Mouse (Mus musculus): Measurements from ENCODE around the gene Gm3127. TPM values are rescaled to one million over a fixed set of nuclear protein-coding genes. Genes with fewer than 3 reads are reported as not detected.
"Not testable (repeated sequence)": the region's sequence is repeated elsewhere in the genome, so short reads cannot be mapped to it uniquely, and the experiment has no call there.

The Gm3127 gene
- not detected for total RNA-seq (2021)

DNA sequence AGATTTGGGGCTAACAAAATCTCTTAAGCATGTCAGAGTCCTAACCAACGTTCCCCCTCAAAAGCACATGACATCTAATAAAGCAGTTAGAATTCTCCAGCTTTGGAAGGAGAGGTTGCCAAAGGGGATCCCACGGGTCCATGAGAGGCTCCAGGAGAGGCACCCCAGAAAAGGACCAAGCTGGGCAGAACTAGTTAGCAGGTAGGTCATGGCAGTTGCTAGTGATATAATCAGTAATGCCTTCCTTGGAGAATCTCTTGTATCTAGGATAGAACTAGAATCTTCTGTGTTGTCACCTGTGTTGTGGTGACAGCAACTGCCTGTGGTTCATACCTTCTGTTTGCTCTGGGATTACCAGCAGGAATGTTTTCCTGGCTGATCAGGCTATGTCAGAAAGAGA, at the start of gene Gm3127:
Gm3127 (plus strand) TSS at position 301 of the 400 bp plus-strand sequence.
- DNase-seq (ENCODE audit: low spot score in 2 of 2); intact Hi-C loops (cut with DNase I): not testable (repeated sequence)

DNA sequence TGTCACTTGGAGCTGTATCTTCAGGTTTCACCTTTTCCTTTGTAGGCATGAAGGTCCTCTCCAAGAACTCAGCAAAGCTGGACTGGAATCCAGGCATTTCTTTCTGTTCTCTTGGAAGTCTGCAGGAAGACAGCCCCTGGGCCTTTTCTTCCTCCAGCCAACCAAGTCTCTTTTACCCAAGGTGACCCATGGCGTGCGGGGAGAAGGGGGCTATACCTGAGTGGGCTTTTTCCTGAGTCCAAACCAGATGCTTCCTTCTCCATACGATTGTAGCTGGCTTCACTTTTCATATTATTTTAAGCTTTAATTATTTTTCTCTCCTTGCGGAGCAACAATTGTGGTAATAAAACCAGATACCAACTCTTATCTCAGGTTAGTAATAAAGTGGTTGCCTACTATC, 23.2 kb upstream of the Gm3127 start:
- intact Hi-C loops (cut with DNase I); DNase-seq (ENCODE audit: low spot score in 2 of 2): not testable (repeated sequence)

DNA sequence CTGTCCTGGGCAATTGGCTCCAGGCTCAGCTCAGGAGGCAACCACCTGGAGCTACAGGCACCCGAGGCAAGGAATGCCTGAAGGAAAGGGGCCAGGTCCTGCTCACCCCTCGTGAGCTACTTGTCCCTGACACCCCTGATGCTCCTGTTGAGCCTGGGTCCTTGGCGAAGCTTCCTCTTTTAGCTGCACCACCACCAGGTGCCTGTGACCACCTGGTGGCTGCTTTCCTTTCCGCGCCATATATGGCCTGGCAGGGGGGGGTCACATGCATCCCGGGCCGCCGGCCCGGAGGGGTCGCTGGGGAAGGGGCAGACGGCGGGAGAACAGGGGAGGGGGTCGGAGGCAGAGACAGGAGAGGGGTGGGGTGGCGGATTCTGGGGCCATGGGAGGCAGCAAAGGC, 17.2 kb downstream of the Gm3127 start:
- peak in 1 of 2 experiments; percentile 5 for DNase-seq (ENCODE audit: low spot score in 2 of 2)
- intact Hi-C loops (cut with DNase I): not testable (repeated sequence)

DNA sequence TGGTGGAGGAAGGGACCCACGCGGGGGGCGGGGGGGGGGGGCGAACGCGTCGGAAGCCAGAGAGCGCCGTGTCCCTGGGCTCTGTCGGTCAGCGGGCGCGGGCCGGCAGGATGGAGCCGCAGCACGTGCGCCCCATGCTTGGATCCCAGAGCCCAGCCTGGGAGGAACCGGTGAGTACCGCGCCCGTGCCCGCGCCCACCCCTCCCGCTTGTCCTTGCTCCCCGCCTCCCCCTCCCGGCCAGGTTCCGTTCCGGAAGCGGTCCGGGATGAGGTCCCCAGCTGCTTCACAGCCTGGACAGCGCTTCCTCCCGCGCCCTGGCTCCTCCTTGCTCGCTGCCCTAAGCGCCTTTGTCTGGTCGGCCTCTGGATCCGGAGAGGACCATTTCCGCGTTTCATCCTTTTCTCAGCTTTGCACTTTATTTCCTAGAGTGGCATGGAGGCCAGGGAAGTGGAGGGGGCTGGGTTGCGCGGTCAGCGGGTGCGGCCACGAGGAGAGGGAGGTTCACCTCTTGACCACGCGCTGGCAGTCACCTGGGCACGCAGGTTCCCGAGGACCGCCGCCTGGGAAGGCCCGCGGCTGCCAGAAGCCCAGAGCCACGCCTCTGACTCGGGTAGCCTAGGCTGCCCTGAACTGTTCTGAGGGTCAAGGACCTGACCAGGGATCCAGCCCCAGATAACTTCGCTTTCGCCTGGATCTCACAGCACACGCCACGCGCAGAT, 17.8 kb downstream of the Gm3127 start, which contains the start of gene Gm2974:
Gm2974 (plus strand) TSS at position 86 of the 720 bp plus-strand sequence.
- DNase-seq (ENCODE audit: low spot score in 2 of 2): peak; percentile 4 to 5
- intact Hi-C loops (cut with DNase I): not testable (repeated sequence)

DNA sequence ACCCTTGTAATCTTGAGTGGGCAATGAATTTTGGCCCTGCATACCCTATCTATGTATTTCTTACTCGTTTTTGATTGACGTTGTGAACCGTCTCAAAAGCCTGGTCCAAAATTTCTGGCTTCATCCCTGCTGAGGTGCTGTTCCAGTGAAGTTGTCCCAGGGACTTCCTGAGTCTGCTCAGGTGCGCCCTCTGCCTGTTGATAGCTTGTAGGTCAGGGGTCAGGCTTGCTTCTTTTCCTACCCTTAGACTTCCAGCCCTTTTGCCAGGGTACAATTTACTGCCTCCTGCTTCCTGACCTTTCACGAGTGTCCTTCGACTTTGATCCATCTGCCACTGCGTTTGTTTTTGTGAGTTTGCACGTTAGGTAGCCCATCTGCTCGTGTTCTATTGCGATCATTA, 18.5 kb downstream of the Gm3127 start:
- intact Hi-C loops (cut with DNase I); DNase-seq (ENCODE audit: low spot score in 2 of 2): not testable (repeated sequence)

Other genes starting within 250 kb of the Gm3127 start
- not detected for gene Gm3029, start 233.3 kb upstream of the Gm3127 start, total RNA-seq (2021)
- under 1 TPM in 1 of 2 experiments, not detected in 1; 0.29 TPM for gene Gm3095, start 201.5 kb upstream of the Gm3127 start, total RNA-seq (2021)
- not detected for gene Gm3099, start 166.6 kb upstream of the Gm3127 start, total RNA-seq (2021)
- 1 to 10 TPM; 1.8 to 2.5 TPM for gene Gm5796, start 141.1 kb upstream of the Gm3127 start, total RNA-seq (2021)
- under 1 TPM; 0.27 to 0.41 TPM for gene Gm3115, start 80.9 kb upstream of the Gm3127 start, total RNA-seq (2021)
- gene Gm8108, start 54.5 kb upstream of the Gm3127 start, total RNA-seq (2021): 1 to 10 TPM; 2.4 to 3.7 TPM
- gene Gm2974, start 17.5 kb downstream of the Gm3127 start, total RNA-seq (2021): 1 to 10 TPM in 1 of 2 experiments, under 1 TPM in 1; 0.99 to 1.2 TPM
- not detected for gene Gm3138, start 84.6 kb downstream of the Gm3127 start, total RNA-seq (2021)
- gene Gm3149, start 152.3 kb downstream of the Gm3127 start, total RNA-seq (2021): not detected
- under 1 TPM; 0.54 to 0.75 TPM for gene 2610042L04Rik, start 169.7 kb downstream of the Gm3127 start, total RNA-seq (2021)
- not detected for gene Gm3159, start 232.5 kb downstream of the Gm3127 start, total RNA-seq (2021)

Data from left cerebral cortex, postnatal 36 days (tissue).